Mouse (Mus musculus) kidney, postnatal 0 days (tissue): ENCODE results near the gene Cfap70. TPM values are rescaled to one million over a fixed set of nuclear protein-coding genes. Genes with fewer than 3 reads are reported as not detected.

Experiments
- ATAC-seq: fragments of 200-750 bp; cut with Nextera tagmentation; replicated peaks from 2 replicates; pipeline ENCODE4 v1.8.0; 2017; ENCODE audit warnings: low read depth, moderate number of reproducible peaks, moderate TSS enrichment, moderate library complexity; ENCODE audit not compliant: low FRiP score
- DNase-seq: peaks from one replicate; pipeline ENCODE4 v3.0.0-alpha.2; 2016; ENCODE audit warnings: low spot score
- H3K27ac ChIP-seq: fragments of 300-500 bp; sonication (generic); 2 replicates; pipeline ENCODE4 v1.5.1; 2014; ENCODE audit warnings: mild to moderate bottlenecking
- H3K27me3 ChIP-seq: fragments of 300-500 bp; sonication (generic); 2 replicates; pipeline ENCODE4 v1.6.1; 2014; ENCODE audit warnings: low read length, mixed read lengths; ENCODE audit not compliant: insufficient read depth
- H3K36me3 ChIP-seq: fragments of 300-500 bp; sonication (generic); 2 replicates; pipeline ENCODE4 v1.6.1; 2014; ENCODE audit warnings: low read length, mixed read lengths; ENCODE audit not compliant: insufficient read depth
- H3K4me1 ChIP-seq: fragments of 300-500 bp; sonication (generic); replicated peaks from 2 replicates; pipeline ENCODE4 v1.6.1; 2014; ENCODE audit warnings: antibody characterized with exemption, low read length, mixed read lengths; ENCODE audit not compliant: insufficient read depth
- H3K4me2 ChIP-seq: fragments of 300-500 bp; sonication (generic); 2 replicates; pipeline ENCODE4 v1.6.1; 2014; ENCODE audit warnings: mild to moderate bottlenecking, low read length, moderate library complexity, mixed read lengths
- H3K4me3 ChIP-seq: fragments of 300-500 bp; sonication (generic); replicated peaks from 2 replicates; pipeline ENCODE4 v1.5.1; 2014; ENCODE audit warnings: low read depth, low read length
- H3K9ac ChIP-seq: fragments of 300-500 bp; sonication (generic); 2 replicates; pipeline ENCODE4 v1.6.1; 2014; ENCODE audit warnings: low read depth, low read length
- H3K9me3 ChIP-seq: fragments of 300-500 bp; sonication (generic); replicated peaks from 2 replicates; pipeline ENCODE4 v1.6.1; 2016; ENCODE audit warnings: low read length, inconsistent platforms, mixed read lengths
- CTCF ChIP-seq: IDR thresholded peaks from 2 replicates; pipeline ENCODE4 v1.5.1; 2016; ENCODE audit warnings: antibody characterized with exemption, low read depth, mild to moderate bottlenecking, moderate library complexity
- WGBS: fragments of 180-500 bp; shearing (Covaris S2); extraction: QIAGEN DNeasy Blood & Tissue Kit; methylation state at CpG from one replicate; pipeline ENCODE4 v1.1.7; 2014; 5-methylcytosine and 5-hydroxymethylcytosine counted together
- polyA plus RNA-seq: library from polyadenylated mRNA; unstranded; fragments of >200 nt; fragmentation: Nextera tagmentation; extraction: Ambion mirVana; gene quantifications from 2 replicates; pipeline ENCODE4 v1.2.1, GENCODE M21; 2015

Gene Cfap70
- polyA plus RNA-seq, 1 experiment from 2014 or later = 1.3 TPM

DNA sequence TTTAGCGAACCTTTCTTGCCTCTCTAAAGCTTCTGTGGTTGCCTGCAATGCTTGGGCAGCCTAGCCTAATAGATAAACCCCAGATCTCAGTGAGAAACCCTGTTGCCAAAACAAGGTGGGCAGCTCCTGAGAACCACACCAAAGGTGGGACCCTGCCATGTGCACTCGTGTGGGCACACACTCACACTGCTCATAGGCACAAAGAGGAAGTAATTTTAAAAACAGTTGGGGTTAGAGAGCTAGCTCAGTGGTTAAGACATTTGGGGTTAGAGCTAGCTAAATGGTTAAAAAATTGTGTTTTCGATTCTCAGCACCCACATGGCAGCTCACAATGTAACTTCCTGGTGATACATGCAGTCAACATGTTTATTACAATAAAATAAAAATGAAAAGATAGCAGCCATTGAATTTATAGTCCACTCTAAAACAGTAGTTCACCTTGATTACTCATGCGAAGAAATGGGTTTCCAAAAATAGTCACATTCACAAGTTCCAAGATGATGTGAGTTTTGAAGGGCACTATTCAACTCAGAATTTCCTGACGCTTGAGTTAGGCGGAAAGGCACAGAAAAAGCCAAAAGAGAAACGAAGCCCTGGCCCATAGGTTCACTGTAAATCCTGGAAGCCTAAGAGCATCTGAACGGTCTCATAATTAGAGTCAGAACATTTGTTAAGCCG is 72.1 kb downstream of the Cfap70 start:
- Histone ChIP-seq H3K27me3 (no peaks in the 10 kb centered on the region), H3K4me3 (no peak overlapping the region), H3K36me3 (peaks cover 29% of the 10 kb centered on the region), H3K4me2 (no peak overlapping the region), H3K9ac (no peak overlapping the region), H3K4me1 (no peaks in the 10 kb centered on the region), H3K9me3 (no peaks in the 10 kb centered on the region), H3K27ac (no peak overlapping the region; the same call in 1 of the 2 replicates)
- no peak for DNase-seq
- no peak for ATAC-seq
- TF ChIP-seq CTCF = no peak
- 78% methylated on average over 9 of the region's 9 CpGs for WGBS

DNA sequence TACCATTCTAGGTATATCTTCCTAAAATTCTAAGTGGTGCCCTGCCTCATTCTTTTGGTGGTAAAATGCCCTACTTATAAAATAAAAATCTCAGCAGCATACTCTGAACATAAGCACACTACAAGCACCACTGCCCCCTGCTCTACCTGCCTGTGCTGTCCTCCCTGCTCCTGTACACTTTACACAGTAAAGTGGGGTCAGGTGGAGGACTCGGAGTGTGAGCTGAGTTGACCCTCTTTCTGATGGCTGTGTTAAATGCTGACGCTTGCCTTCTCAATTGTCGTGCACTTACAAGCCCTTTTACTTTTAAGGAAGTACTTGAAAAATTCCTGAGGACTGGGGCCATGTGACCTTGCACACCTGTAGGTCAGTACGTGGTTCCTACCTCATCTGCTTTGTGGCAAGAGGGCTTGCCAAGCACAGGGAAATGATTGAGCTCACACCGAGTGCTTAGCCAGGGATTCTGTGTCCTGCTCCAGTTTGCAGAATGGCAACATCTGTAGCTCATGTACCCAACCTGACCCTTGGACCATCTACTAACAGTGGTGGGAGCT is 72.9 kb downstream of the Cfap70 start:
- no peak overlapping the region; the same call in 1 of the 2 replicates for H3K27ac ChIP-seq
- TF ChIP-seq CTCF = no peak
- DNase-seq = no peak
- H3K4me1 ChIP-seq = no peaks in the 10 kb centered on the region
- no peak for ATAC-seq
- WGBS = 74% methylated on average over 5 of the region's 5 CpGs
- H3K27me3 ChIP-seq = no peaks in the 10 kb centered on the region
- no peak overlapping the region for H3K4me2 ChIP-seq
- peaks cover 32% of the 10 kb centered on the region for H3K36me3 ChIP-seq
- H3K4me3 ChIP-seq = no peak overlapping the region
- no peaks in the 10 kb centered on the region for H3K9me3 ChIP-seq
- H3K9ac ChIP-seq = no peak overlapping the region

GRCm38 (mm10) chr14:20378313-20379061 is 73.5 kb downstream of the Cfap70 start:
- H3K36me3 ChIP-seq = peaks cover 30% of the 10 kb centered on the region
- no peak overlapping the region for H3K4me3 ChIP-seq
- H3K9me3 ChIP-seq = no peaks in the 10 kb centered on the region
- no peaks in the 10 kb centered on the region for H3K4me1 ChIP-seq
- peak; percentile 71 for TF ChIP-seq CTCF
- no peak overlapping the region for H3K4me2 ChIP-seq
- 37% methylated on average over 13 of the region's 13 CpGs for WGBS
- ATAC-seq (peak; percentile 66), DNase-seq (peak; percentile 75)
- no peak overlapping the region for H3K27ac ChIP-seq
- H3K9ac ChIP-seq = no peak overlapping the region
- H3K27me3 ChIP-seq = no peaks in the 10 kb centered on the region

DNA sequence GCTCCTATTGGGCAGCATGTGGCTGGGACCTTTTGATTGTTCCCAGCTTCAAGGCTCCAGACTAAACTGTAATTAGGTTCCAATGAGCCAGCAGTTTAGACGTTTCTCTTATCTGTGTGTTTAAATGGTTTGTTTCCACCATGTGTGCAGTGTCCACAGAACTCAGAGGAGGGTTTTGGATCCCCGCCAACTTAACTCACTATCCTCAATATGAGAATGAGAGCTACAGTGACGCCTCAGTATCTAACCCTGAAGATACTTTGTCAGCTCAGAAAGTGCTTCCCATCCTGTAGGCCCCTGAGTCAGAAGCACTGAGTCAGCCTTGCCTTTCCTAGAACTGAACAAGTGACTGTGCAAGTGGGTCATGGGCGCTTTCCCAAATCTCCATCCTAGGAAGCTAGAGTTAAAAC is 74.9 kb downstream of the Cfap70 start:
- 74% methylated on average over 4 of the region's 4 CpGs for WGBS
- Histone ChIP-seq H3K9me3 (no peaks in the 10 kb centered on the region), H3K4me2 (no peak overlapping the region), H3K4me1 (no peaks in the 10 kb centered on the region), H3K36me3 (peaks cover 30% of the 10 kb centered on the region), H3K9ac (no peak overlapping the region), H3K27me3 (no peaks in the 10 kb centered on the region), H3K27ac (no peak overlapping the region), H3K4me3 (no peak overlapping the region)
- DNase-seq (no peak), ATAC-seq (no peak)
- no peak for TF ChIP-seq CTCF

DNA sequence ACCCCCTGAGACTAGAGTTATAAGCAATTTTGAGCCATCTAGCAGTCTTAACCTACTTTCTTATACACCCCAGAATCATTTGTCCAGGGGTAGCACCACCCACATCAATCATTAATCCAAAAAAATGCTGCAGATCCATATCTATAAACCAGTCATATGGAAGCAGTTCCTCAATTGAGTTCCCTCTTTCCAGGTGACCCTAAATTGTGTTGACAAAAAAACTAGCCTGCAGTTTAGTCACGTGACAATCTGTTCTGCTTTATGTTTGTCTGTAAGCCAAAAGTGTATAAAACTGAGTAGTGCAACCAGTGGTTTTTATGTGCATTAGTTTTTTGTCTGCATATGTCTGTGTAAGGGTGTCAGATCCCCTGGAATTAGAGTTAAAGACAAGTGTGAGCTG is 80.2 kb downstream of the Cfap70 start:
- H3K4me2 ChIP-seq = no peak overlapping the region

DNA sequence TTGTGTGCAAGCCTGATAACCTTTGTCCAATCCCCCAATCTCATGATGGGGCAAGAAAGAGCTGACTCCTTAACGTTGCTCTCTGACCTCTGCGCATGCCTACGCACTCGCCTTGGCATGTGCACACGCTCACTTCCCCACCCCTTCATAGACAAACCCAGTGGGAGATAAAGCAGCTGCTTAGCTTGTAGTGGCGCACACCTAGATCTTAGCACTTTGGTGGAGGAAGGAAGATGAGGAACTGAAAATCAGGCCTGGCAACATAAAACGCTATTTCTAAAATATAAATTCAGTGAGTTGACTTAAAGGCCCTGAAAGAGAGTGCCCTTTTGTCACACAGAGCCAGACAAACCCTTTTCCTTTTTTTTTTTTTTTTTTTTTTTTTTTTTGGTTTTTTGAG is 81.2 kb downstream of the Cfap70 start:
- Histone ChIP-seq H3K4me1 (no peaks in the 10 kb centered on the region), H3K9ac (no peak overlapping the region), H3K4me3 (no peak overlapping the region), H3K9me3 (no peaks in the 10 kb centered on the region), H3K27me3 (no peaks in the 10 kb centered on the region), H3K27ac (no peak overlapping the region), H3K4me2 (no peak overlapping the region), H3K36me3 (peaks cover 23% of the 10 kb centered on the region; the same call in 1 of the 2 replicates)
- ATAC-seq (no peak), DNase-seq (no peak)
- no peak for TF ChIP-seq CTCF
- 88% methylated on average over 7 of the region's 7 CpGs for WGBS

More for the DNA sequence above, 80.2 kb downstream of the Cfap70 start:
- Histone ChIP-seq H3K4me3 (no peak overlapping the region), H3K9ac (no peak overlapping the region), H3K9me3 (no peaks in the 10 kb centered on the region), H3K4me1 (no peaks in the 10 kb centered on the region), H3K27me3 (no peaks in the 10 kb centered on the region), H3K27ac (no peak overlapping the region; the same call in 1 of the 2 replicates), H3K36me3 (peaks cover 27% of the 10 kb centered on the region; the same call in 1 of the 2 replicates)
- DNase-seq (no peak), ATAC-seq (no peak)
- WGBS = 69% methylated on average over 1 of the region's 1 CpGs
- no peak for TF ChIP-seq CTCF
